Mouse (Mus musculus): ENCODE data around the gene Vmn2r103.

Gene Vmn2r103

DNA sequence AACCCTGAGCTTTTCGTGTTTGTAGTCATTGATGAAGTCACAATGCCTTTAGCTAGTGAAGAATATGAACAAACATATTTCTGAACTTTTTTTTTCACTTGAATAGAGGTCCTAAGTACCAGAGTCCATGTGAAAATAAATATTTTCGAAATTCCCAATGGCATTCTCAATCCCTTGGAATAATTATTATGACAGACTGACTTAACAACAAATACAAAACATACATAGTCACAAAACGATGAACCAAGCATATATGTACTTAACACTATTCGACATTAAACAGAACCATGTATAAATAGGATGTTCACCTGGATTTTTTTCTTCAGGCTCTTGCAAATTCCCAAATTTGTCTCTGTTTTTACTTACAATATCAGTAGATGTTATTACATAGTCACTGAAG lies at the start of gene Vmn2r103:
Gene Vmn2r103, plus strand, starts transcription at position 301 of the 400 bp plus-strand sequence.
- no peak for DNase-seq

DNA sequence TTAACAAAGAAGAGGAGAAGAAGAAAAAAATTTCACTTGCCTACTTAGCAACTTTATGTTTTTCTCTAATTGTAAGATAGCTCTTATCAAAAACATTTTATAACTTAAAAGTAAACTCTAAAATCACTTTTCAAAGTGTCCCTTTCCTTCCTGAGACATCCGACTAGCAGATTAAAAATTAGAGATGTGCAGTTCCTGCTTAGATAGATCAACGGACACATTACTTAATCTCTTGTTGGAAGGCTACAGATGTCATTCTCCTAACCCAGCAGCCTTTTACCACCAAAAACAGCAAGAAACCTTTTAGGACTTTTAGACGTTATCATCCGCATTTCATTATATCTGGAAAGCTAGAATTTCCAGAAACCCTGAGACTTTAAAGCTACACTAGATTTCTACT lies 5.8 kb downstream of the Vmn2r103 start:
- no peak for DNase-seq

DNA sequence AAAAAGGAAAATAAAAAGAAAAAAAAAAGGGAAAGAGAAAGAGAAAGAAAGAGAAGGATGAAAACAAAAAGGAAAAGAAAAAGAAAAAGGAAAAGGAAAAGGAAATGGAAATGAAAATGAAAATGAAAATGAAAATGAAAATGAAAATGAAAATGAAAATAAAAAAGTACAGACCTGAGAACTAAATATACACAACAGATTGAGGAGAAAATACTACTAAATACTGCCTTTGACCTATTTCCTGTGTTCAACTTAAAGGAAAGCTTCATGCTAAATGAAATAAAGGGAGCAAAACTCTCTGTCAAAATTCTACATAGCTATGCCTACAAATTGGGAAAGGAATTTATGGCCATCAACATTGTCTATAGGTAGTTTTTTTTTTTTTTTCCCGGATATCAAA lies 16.1 kb downstream of the Vmn2r103 start:
- no peak for DNase-seq

All from lung, postnatal 4 days (tissue).